Mouse (Mus musculus) 3T3-L1 (cell line): ENCODE data around the gene Fam126a.

Experiments
- DNase-seq: peaks from one replicate; pipeline ENCODE4 v3.0.0-alpha.2; 2015; ENCODE audit warnings: low read depth, low spot score

Gene Fam126a

GRCm38 (mm10) chr5:24030579-24030969 is at the start of gene Fam126a:
Gene Fam126a (minus strand): TSS chr5:24030690.
- DNase-seq, result peak; percentile 98

- DNase-seq, result peak; percentile 40
Observed at GRCm38 (mm10) chr5:24078420-24079179, 48.1 kb upstream of the Fam126a start.

- no peak for DNase-seq
Observed at GRCm38 (mm10) chr5:24077739-24078306, 47.3 kb upstream of the Fam126a start.

- peak; percentile 71 for DNase-seq
Observed at GRCm38 (mm10) chr5:24076986-24077718, 46.7 kb upstream of the Fam126a start.

GRCm38 (mm10) chr5:24072031-24072430 is 41.5 kb upstream of the Fam126a start:
- DNase-seq, result no peak

- no peak for DNase-seq
Observed at GRCm38 (mm10) chr5:24068955-24069354, 38.5 kb upstream of the Fam126a start.

GRCm38 (mm10) chr5:24063545-24063944 is 33.1 kb upstream of the Fam126a start:
- DNase-seq, result no peak

- DNase-seq, result no peak
Observed at GRCm38 (mm10) chr5:24063034-24063433, 32.5 kb upstream of the Fam126a start.

- DNase-seq, result no peak
Observed at GRCm38 (mm10) chr5:24060949-24061348, 30.5 kb upstream of the Fam126a start.

GRCm38 (mm10) chr5:24057592-24057991 is 27.1 kb upstream of the Fam126a start:
- DNase-seq, result peak; percentile 67

- peak; percentile 78 for DNase-seq
Observed at GRCm38 (mm10) chr5:24056865-24057264, 26.4 kb upstream of the Fam126a start.

- no peak for DNase-seq
Observed at GRCm38 (mm10) chr5:24054382-24054781, 23.9 kb upstream of the Fam126a start.

- DNase-seq, result peak; percentile 73
Observed at GRCm38 (mm10) chr5:24053245-24054190, 23.0 kb upstream of the Fam126a start.

GRCm38 (mm10) chr5:24051755-24052675 is 21.5 kb upstream of the Fam126a start:
- no peak for DNase-seq

- DNase-seq, result peak; percentile 44
Observed at GRCm38 (mm10) chr5:24047821-24048220, 17.3 kb upstream of the Fam126a start.

- no peak for DNase-seq
Observed at GRCm38 (mm10) chr5:24047001-24047400, 16.5 kb upstream of the Fam126a start.

- DNase-seq, result peak; percentile 77
Observed at GRCm38 (mm10) chr5:24045998-24046631, 15.6 kb upstream of the Fam126a start.

- no peak for DNase-seq
Observed at GRCm38 (mm10) chr5:24044387-24044786, 13.9 kb upstream of the Fam126a start.

- DNase-seq, result no peak
Observed at GRCm38 (mm10) chr5:24043367-24043766, 12.9 kb upstream of the Fam126a start.

GRCm38 (mm10) chr5:24041341-24041852 is 10.9 kb upstream of the Fam126a start:
- DNase-seq, result no peak
